Mouse (Mus musculus) limb, embryonic 14.5 days (tissue): Measurements from ENCODE around the gene Gm14137. TPM values are rescaled to one million over a fixed set of nuclear protein-coding genes. Genes with fewer than 3 reads are reported as not detected.
A peak's percentile ranks its signal among the peaks of the same experiment; 100 is the strongest.

Source experiments
- ATAC-seq: fragments of 200-750 bp; cut with Nextera tagmentation; 2 replicates; pipeline ENCODE4 v1.8.0; 2017; ENCODE audit warnings: low read depth, moderate number of reproducible peaks, moderate TSS enrichment; ENCODE audit not compliant: low FRiP score
- DNase-seq: peaks from one replicate; pipeline ENCODE4 v3.0.0-alpha.2; 2015; ENCODE audit warnings: low spot score
- H3K27ac ChIP-seq: fragments of 300-500 bp; sonication (generic); replicated peaks from 2 replicates; pipeline ENCODE4 v1.5.1; 2014; ENCODE audit warnings: low read depth, mild to moderate bottlenecking, low read length, moderate library complexity, mixed read lengths
- H3K27me3 ChIP-seq: fragments of 300-500 bp; sonication (generic); 2 replicates; pipeline ENCODE4 v1.6.1; 2014; ENCODE audit warnings: low read length, mixed read lengths; ENCODE audit not compliant: control insufficient read depth, insufficient read depth
- H3K36me3 ChIP-seq: fragments of 300-500 bp; sonication (generic); 2 replicates; pipeline ENCODE4 v1.6.1; 2014; ENCODE audit warnings: mild to moderate bottlenecking, low read length, moderate library complexity, mixed read lengths; ENCODE audit not compliant: control insufficient read depth, insufficient read depth
- H3K4me1 ChIP-seq: fragments of 300-500 bp; sonication (generic); 2 replicates; pipeline ENCODE4 v1.6.1; 2014; ENCODE audit warnings: antibody characterized with exemption, low read length, mixed read lengths; ENCODE audit not compliant: control insufficient read depth, insufficient read depth
- H3K4me2 ChIP-seq: fragments of 300-500 bp; sonication (generic); replicated peaks from 2 replicates; pipeline ENCODE4 v1.6.1; 2014; ENCODE audit warnings: low read depth, mild to moderate bottlenecking, low read length, moderate library complexity; ENCODE audit not compliant: severe bottlenecking
- H3K4me3 ChIP-seq: fragments of 300-500 bp; sonication (generic); replicated peaks from 2 replicates; pipeline ENCODE4 v1.5.1; 2014; ENCODE audit warnings: low read length
- H3K9ac ChIP-seq: fragments of 300-500 bp; sonication (generic); 2 replicates; pipeline ENCODE4 v1.6.1; 2014; ENCODE audit warnings: mild to moderate bottlenecking, low read depth, low read length, moderate library complexity; ENCODE audit not compliant: severe bottlenecking
- H3K9me3 ChIP-seq: fragments of 300-500 bp; sonication (generic); 2 replicates; pipeline ENCODE4 v1.6.1; 2016; ENCODE audit warnings: low read length; ENCODE audit not compliant: control insufficient read depth
- POLR2A ChIP-seq: fragments of 200-500 bp; IDR thresholded peaks from 2 replicates; pipeline ENCODE4 v1.8.0; 2012; ENCODE audit warnings: inconsistent platforms, mild to moderate bottlenecking, moderate library complexity, borderline replicate concordance; ENCODE audit not compliant: insufficient read depth, insufficient read length; ENCODE audit errors: extremely low read depth
- WGBS: fragments of 180-500 bp; shearing (Covaris S2); extraction: QIAGEN DNeasy Blood & Tissue Kit; methylation state at CpG from one replicate; pipeline ENCODE4 v1.1.7; 2014; 5-methylcytosine and 5-hydroxymethylcytosine counted together
- polyA plus RNA-seq, 2 experiments: library from polyadenylated mRNA; depleted of rRNA in 1 of 2; stranded (reverse) in 1 of 2; unstranded in 1 of 2; fragments of >200 nt; fragmentation: Nextera tagmentation in 1 of 2; extraction: Ambion mirVana in 1 of 2; gene quantifications; 2 replicates each; pipeline versions ENCODE4 v1.2.1 to v1.2.3; 2012 to 2014

Gm14137 gene
- 0.05 and 0.15 TPM in 2 replicates for polyA plus RNA-seq (2012; rRNA removed)
- polyA plus RNA-seq (2014; fragmentation: Nextera tagmentation; extraction: Ambion mirVana): 0.57 and 0.69 TPM in 2 replicates

- Histone ChIP-seq H3K4me2 (no peak within 1 kb of the TSS), H3K36me3 (peaks cover 30% of the 10 kb centered on the region), H3K27ac (no peak within 1 kb of the TSS), H3K4me1 (peaks cover 6% of the 10 kb centered on the region; the same call in 1 of the 2 replicates), H3K4me3 (no peak within 1 kb of the TSS), H3K9ac (peak within 1 kb of the TSS; percentile 34; the same call in 1 of the 2 replicates), H3K9me3 (no peaks in the 10 kb centered on the region), H3K27me3 (no peaks in the 10 kb centered on the region)
- ATAC-seq (no peak), DNase-seq (no peak)
- no peak for TF ChIP-seq POLR2A
- 42% methylated on average over 8 of the region's 8 CpGs for WGBS
Observed at GRCm38 (mm10) chr2:119173991-119174651, at the start of gene Gm14137. TSS of gene Gm14137 (plus strand) at chr2:119174509.

GRCm38 (mm10) chr2:119136346-119136898 lies 37.9 kb upstream of the Gm14137 start:
- Histone ChIP-seq H3K4me2 (no peak overlapping the region), H3K4me1 (no peaks in the 10 kb centered on the region), H3K9me3 (no peaks in the 10 kb centered on the region), H3K27ac (no peak overlapping the region), H3K36me3 (peaks cover 85% of the 10 kb centered on the region), H3K4me3 (no peak overlapping the region), H3K9ac (no peak overlapping the region), H3K27me3 (no peaks in the 10 kb centered on the region)
- 87% methylated on average over 5 of the region's 5 CpGs for WGBS
- TF ChIP-seq POLR2A: no peak
- DNase-seq: no peak
- no peak for ATAC-seq

GRCm38 (mm10) chr2:119145199-119145598 lies 29.1 kb upstream of the Gm14137 start:
- Histone ChIP-seq H3K36me3 (peaks cover 83% of the 10 kb centered on the region), H3K27me3 (no peaks in the 10 kb centered on the region), H3K9ac (no peak overlapping the region), H3K4me1 (no peaks in the 10 kb centered on the region), H3K27ac (no peak overlapping the region), H3K4me3 (no peak overlapping the region), H3K9me3 (no peaks in the 10 kb centered on the region), H3K4me2 (no peak overlapping the region)
- ATAC-seq (no peak), DNase-seq (no peak)
- TF ChIP-seq POLR2A: no peak
- 81% methylated on average over 2 of the region's 2 CpGs for whole genome bisulfite sequencing

- ATAC-seq (no peak), DNase-seq (no peak)
- H3K4me3 ChIP-seq: no peak overlapping the region
- 83% methylated on average over 6 of the region's 6 CpGs for WGBS
- no peak overlapping the region for H3K4me2 ChIP-seq
- H3K9ac ChIP-seq: no peak overlapping the region
- H3K27me3 ChIP-seq: no peaks in the 10 kb centered on the region
- peaks cover 84% of the 10 kb centered on the region for H3K36me3 ChIP-seq
- no peaks in the 10 kb centered on the region for H3K9me3 ChIP-seq
- no peak for TF ChIP-seq POLR2A
- H3K27ac ChIP-seq: no peak overlapping the region
- H3K4me1 ChIP-seq: no peaks in the 10 kb centered on the region
Observed at GRCm38 (mm10) chr2:119146435-119146834, 27.9 kb upstream of the Gm14137 start.

GRCm38 (mm10) chr2:119147160-119147678 lies 27.1 kb upstream of the Gm14137 start:
- Histone ChIP-seq H3K9ac (no peak overlapping the region), H3K27me3 (no peaks in the 10 kb centered on the region), H3K36me3 (peaks cover 84% of the 10 kb centered on the region), H3K4me1 (no peaks in the 10 kb centered on the region), H3K4me3 (no peak overlapping the region), H3K4me2 (no peak overlapping the region), H3K27ac (no peak overlapping the region), H3K9me3 (no peaks in the 10 kb centered on the region)
- ATAC-seq: no peak
- 87% methylated on average over 22 of the region's 22 CpGs for WGBS
- TF ChIP-seq POLR2A: no peak
- DNase-seq: no peak
